Mouse (Mus musculus) C2C12 (cell line): Measurements from ENCODE around the gene Bicra. TPM values are rescaled to one million over a fixed set of nuclear protein-coding genes. Genes with fewer than 3 reads are reported as not detected.

Experiments
- H3K27me3 ChIP-seq: one replicate; pipeline ENCODE4 v1.6.1; 2011; ENCODE audit not compliant: control insufficient read depth, insufficient read depth, insufficient read length
- H3K36me3 ChIP-seq: one replicate; pipeline ENCODE4 v1.6.1; 2011; ENCODE audit not compliant: control insufficient read depth, insufficient read depth
- H3K4me3 ChIP-seq: one replicate; pipeline ENCODE4 v1.5.1; 2011; ENCODE audit warnings: mild to moderate bottlenecking, control low read depth; ENCODE audit not compliant: poor library complexity, insufficient read depth, severe bottlenecking
- H3K79me2 ChIP-seq: one replicate; pipeline ENCODE4 v1.6.1; 2011; ENCODE audit not compliant: control insufficient read depth, insufficient read depth
- H3K79me3 ChIP-seq: one replicate; pipeline ENCODE4 v1.6.1; 2011; ENCODE audit warnings: low read depth, control low read depth
- H3ac ChIP-seq: one replicate; pipeline ENCODE3; 2011; ENCODE audit warnings: low read depth; ENCODE audit not compliant: control insufficient read depth, insufficient read length
- CEBPB ChIP-seq: IDR thresholded peaks from one replicate; pipeline ENCODE4 v1.6.1; 2011; ENCODE audit warnings: low read depth, mild to moderate bottlenecking, control low read depth, moderate library complexity
- CTCF ChIP-seq: IDR thresholded peaks from one replicate; pipeline ENCODE4 v1.5.1; 2011; ENCODE audit not compliant: control insufficient read depth, insufficient read depth, insufficient read length
- FOSL1 ChIP-seq: IDR thresholded peaks from one replicate; pipeline ENCODE4 v1.8.0; 2011; ENCODE audit warnings: mild to moderate bottlenecking, low read length; ENCODE audit not compliant: poor library complexity, insufficient read depth, severe bottlenecking
- MAX ChIP-seq: IDR thresholded peaks from one replicate; pipeline ENCODE4 v1.6.1; 2011; ENCODE audit warnings: mild to moderate bottlenecking, control low read depth
- MYOD1 ChIP-seq: IDR thresholded peaks from one replicate; pipeline ENCODE4 v1.6.1; 2011; ENCODE audit warnings: low read depth; ENCODE audit not compliant: control insufficient read depth, insufficient read length
- MYOG ChIP-seq: IDR thresholded peaks from one replicate; pipeline ENCODE4 v1.6.1; 2011; ENCODE audit not compliant: control insufficient read depth, insufficient read length; ENCODE audit errors: extremely low read depth
- USF1 ChIP-seq: IDR thresholded peaks from one replicate; pipeline ENCODE4 v1.6.1; 2011; ENCODE audit warnings: low read depth, mild to moderate bottlenecking, control low read depth, moderate library complexity
- polyA plus RNA-seq: library from polyadenylated mRNA; unstranded; fragments of >200 nt; fragmentation: generic; extraction: Trizol; gene quantifications from one replicate; pipeline ENCODE4 v1.2.1, GENCODE M21; 2012; ENCODE audit warnings: missing spikeins

The Bicra gene
- polyA plus RNA-seq, 1 experiment = 4.3 TPM

GRCm38 (mm10) chr7:15949216-15949790 lies 98.4 kb downstream of the Bicra start:
- Histone ChIP-seq H3K27me3 (no peaks in the 10 kb centered on the region), H3K79me2 (peaks cover 23% of the 10 kb centered on the region), H3K4me3 (no peak overlapping the region), H3K79me3 (peaks cover 17% of the 10 kb centered on the region), H3K36me3 (peaks cover 50% of the 10 kb centered on the region), H3ac (no peak overlapping the region)
- TF ChIP-seq USF1 = no peak
- no peak for TF ChIP-seq MYOG

GRCm38 (mm10) chr7:15948381-15948941 lies 99.3 kb downstream of the Bicra start:
- TF ChIP-seq CEBPB (no peak), MYOG (no peak), MAX (peak; percentile 31), FOSL1 (peak; percentile 80), CTCF (peak; percentile 93), MYOD1 (no peak)
- Histone ChIP-seq H3K79me3 (peaks cover 22% of the 10 kb centered on the region), H3ac (peak overlapping the region; percentile 58), H3K36me3 (peaks cover 51% of the 10 kb centered on the region), H3K4me3 (no peak overlapping the region), H3K27me3 (no peaks in the 10 kb centered on the region), H3K79me2 (peaks cover 31% of the 10 kb centered on the region)

GRCm38 (mm10) chr7:15947653-15948260 lies 100.0 kb downstream of the Bicra start:
- Histone ChIP-seq H3K79me2 (peaks cover 38% of the 10 kb centered on the region), H3K4me3 (no peak overlapping the region)
- no peak for TF ChIP-seq FOSL1
- no peak for TF ChIP-seq MYOD1
- no peak for TF ChIP-seq USF1
- TF ChIP-seq CTCF = no peak
- no peak for TF ChIP-seq MAX
- no peak for TF ChIP-seq CEBPB
- no peak for TF ChIP-seq MYOG

GRCm38 (mm10) chr7:15945721-15946536 lies 101.8 kb downstream of the Bicra start, which contains the start of gene Nop53:
Gene Nop53 (minus strand): TSS chr7:15946074.
- Histone ChIP-seq H3K79me3 (peaks cover 25% of the 10 kb centered on the region), H3K27me3 (no peaks in the 10 kb centered on the region), H3K4me3 (peak within 1 kb of the TSS; percentile 64), H3ac (peak within 1 kb of the TSS; percentile 76), H3K36me3 (peaks cover 50% of the 10 kb centered on the region), H3K79me2 (peaks cover 44% of the 10 kb centered on the region)
- no peak for TF ChIP-seq FOSL1
- no peak for TF ChIP-seq USF1
- peak; percentile 27 for TF ChIP-seq MAX

More at GRCm38 (mm10) chr7:15947653-15948260, 100.0 kb downstream of the Bicra start:
- peaks cover 51% of the 10 kb centered on the region for H3K36me3 ChIP-seq
- no peaks in the 10 kb centered on the region for H3K27me3 ChIP-seq
- H3ac ChIP-seq = peak overlapping the region; percentile 33
- peaks cover 25% of the 10 kb centered on the region for H3K79me3 ChIP-seq

- Histone ChIP-seq H3K79me2 (peaks cover 40% of the 10 kb centered on the region), H3ac (peak overlapping the region; percentile 74), H3K4me3 (peak overlapping the region; percentile 64), H3K27me3 (no peaks in the 10 kb centered on the region), H3K36me3 (peaks cover 47% of the 10 kb centered on the region), H3K79me3 (peaks cover 25% of the 10 kb centered on the region)
- no peak for TF ChIP-seq MYOD1
- TF ChIP-seq FOSL1 = no peak
- TF ChIP-seq CEBPB = no peak
- no peak for TF ChIP-seq MYOG
- TF ChIP-seq MAX = no peak
These were observed 102.5 kb downstream of the Bicra start for GRCm38 (mm10) chr7:15945211-15945610.
